Mouse (Mus musculus): ENCODE data around the gene Pdhb. TPM values are rescaled to one million over a fixed set of nuclear protein-coding genes. Genes with fewer than 3 reads are reported as not detected.

Gene Pdhb
- polyA plus RNA-seq (2012) = 88.2 and 108 TPM in 2 replicates

DNA sequence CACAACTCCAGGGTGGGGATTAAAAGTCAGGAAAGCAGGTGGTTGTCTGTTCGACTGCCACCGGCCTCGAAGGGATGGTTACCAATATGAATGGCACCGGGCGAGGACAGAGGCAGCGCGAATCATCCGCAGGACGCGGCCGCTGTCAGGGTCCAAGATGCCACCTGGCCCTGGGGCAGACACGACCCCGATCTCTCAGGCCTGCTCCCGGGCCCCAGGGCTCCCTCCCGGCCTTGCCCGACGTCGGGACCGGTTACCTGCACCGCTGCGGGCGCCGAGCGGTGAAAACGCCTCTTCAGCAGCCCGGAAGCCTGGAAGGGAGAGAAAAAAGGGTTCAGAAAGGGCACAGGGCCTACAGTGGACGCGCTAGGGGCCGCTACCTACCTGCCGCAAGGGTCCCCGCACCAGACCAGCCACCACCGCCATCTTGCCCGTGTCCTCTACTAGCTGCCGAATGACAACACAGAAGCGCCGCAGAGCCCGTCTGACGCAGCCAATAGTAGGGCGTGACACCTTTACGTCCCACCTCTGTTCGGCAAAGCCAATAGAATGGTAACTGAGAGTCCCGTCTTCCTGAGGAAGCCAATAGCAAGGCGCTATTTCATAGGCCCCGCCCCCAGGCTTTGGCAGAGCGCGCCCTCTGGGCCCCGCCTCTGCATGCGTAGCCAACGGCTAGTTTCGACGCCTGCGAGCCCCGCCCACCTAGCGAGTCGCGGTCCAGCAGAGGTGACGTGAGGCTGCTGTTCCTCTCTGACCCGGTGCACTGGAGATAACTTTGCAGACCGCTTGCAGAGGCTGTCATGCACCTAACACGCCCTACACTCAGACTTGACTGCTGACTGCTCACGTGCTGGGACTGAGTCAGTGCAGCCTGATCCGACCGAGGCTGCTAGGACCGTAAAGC, at the start of gene Pdhb:
Pdhb (minus strand) TSS at position 519 of the 904 bp plus-strand sequence.

DNA sequence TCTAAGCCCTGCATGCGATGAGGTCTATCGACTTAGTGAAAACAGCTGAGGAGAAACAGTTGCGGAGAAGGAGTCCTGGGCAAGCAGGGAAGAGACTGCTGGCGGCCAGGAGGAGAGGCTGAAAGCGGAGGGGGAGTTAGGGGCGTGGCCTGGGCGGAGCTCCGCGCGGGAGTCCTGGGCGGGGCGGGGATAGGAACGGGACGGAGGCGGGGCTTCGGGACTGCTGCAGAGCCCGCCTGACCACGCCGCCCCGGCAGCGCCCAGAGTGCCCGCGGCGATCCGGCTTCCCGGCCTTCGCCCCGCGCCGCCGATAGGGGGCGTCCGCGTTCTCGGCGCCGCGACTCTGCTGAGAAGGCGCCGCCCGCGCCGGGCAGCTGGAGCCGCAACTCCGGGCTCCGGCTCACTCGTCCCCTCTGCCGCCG, 41.0 kb upstream of the Pdhb start, which contains the start of gene Kctd6:
Kctd6 (plus strand) TSS at position 338 of the 422 bp plus-strand sequence.

Other genes with a start within 250 kb of the Pdhb start
- gene Gm45521, start 215.7 kb downstream of the Pdhb start, polyA plus RNA-seq (2012) = 0.14 TPM in 1 of 2 replicates, not detected in the other
- 0.01 TPM in 1 of 2 replicates, not detected in the other for gene Dnase1l3, start 178.5 kb downstream of the Pdhb start, polyA plus RNA-seq (2012)
- gene Abhd6, start 170.1 kb downstream of the Pdhb start, polyA plus RNA-seq (2012) = 0.09 and 0.16 TPM in 2 replicates
- gene Rpp14, start 92.7 kb downstream of the Pdhb start, polyA plus RNA-seq (2012) = 3.5 and 3.6 TPM in 2 replicates
- 8.7 and 8.8 TPM in 2 replicates for gene Pxk, start 74.8 kb downstream of the Pdhb start, polyA plus RNA-seq (2012)
- 1.1 and 1.4 TPM in 2 replicates for gene Kctd6, start 41.1 kb upstream of the Pdhb start, polyA plus RNA-seq (2012)
- not detected in 2 replicates for gene Acox2, start 86.3 kb upstream of the Pdhb start, polyA plus RNA-seq (2012)
- gene Fam107a, start 145.0 kb upstream of the Pdhb start, polyA plus RNA-seq (2012) = not detected in 2 replicates
- gene Oit1, start 205.7 kb upstream of the Pdhb start, polyA plus RNA-seq (2012) = not detected in 2 replicates